Mouse (Mus musculus): ENCODE results near the gene Pate2. TPM values are rescaled to one million over a fixed set of nuclear protein-coding genes. Genes with fewer than 3 reads are reported as not detected.

Pate2 gene
- polyA plus RNA-seq, 1 experiment from 2014 or later, result 0.75 TPM

DNA sequence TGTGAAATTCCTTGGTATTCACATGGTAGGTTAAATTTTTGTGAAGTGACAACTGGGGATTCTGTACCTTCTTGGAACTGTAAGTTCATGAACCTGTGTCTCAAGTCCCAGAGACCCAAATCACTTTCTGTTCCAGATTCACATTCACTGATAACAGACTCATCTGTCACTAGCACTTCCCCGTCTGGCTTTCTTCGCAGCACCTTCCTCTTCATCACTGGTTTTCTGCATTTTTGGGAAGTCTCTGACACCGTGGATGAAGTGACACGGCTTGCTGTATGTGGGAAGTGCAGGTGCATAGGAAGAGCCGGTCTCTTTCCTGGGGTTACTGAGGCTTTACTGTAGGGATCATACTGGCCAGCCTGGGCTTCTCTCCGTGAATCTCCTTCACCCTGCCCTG is 8.5 kb upstream of the Pate2 start:
- ATAC-seq (replicated peaks; ENCODE audit: low FRiP score) (no peak), DNase-seq (ENCODE audit: low spot score) (no peak)
- Histone ChIP-seq H3K4me1 (replicated peaks; ENCODE audit: control insufficient read depth, insufficient read depth, low read length) (no peaks in the 10 kb centered on the region; the same call in 1 of the 2 replicates), H3K9me3 (ENCODE audit: control insufficient read depth, low read length) (no peaks in the 10 kb centered on the region), H3K27me3 (ENCODE audit: control insufficient read depth, insufficient read depth, low read length) (peaks cover 4% of the 10 kb centered on the region; the same call in 1 of the 2 replicates), H3K4me2 (ENCODE audit: low read depth, low read length, severe bottlenecking) (no peak overlapping the region), H3K9ac (ENCODE audit: low read length) (no peak overlapping the region), H3K4me3 (ENCODE audit: low read depth, low read length) (no peak overlapping the region), H3K27ac (ENCODE audit: low read depth, low read length) (no peak overlapping the region), H3K36me3 (ENCODE audit: control insufficient read depth, insufficient read depth, low read length) (peaks cover 10% of the 10 kb centered on the region; the same call in 1 of the 2 replicates)
- 90% methylated on average over 6 of the region's 6 CpGs for WGBS

DNA sequence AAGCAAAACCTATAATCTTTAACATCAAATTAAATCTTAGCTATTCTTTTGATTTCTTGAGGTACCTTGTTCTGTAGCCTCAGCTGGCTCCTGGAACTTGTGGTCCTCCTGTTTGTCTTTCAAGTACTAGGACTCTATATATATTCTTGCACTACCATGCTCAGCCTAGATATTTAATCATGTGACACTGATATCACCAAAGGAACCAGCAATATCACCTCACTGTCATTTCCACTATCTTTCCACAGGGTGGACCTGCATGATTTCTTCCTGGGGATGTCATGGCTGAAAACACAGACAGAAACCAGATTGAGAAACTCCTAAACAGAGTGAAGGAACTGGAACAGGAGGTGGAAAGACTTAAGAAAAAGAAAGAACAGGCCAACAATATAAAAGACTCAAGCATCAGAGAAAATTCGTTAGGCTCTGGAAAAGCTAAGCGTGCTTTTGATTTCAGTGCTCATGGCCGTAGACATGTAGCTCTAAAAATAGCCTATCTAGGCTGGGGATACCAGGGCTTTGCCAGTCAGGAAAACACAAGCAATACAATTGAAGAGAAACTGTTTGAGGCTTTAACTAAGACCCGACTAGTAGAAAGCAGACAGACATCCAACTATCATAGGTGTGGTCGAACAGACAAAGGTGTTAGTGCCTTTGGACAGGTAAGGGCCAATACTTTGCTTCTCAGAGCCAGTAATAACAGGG is 5.4 kb upstream of the Pate2 start:
- Histone ChIP-seq H3K9ac (ENCODE audit: low read length) (no peak overlapping the region), H3K4me1 (replicated peaks; ENCODE audit: control insufficient read depth, insufficient read depth, low read length) (no peaks in the 10 kb centered on the region), H3K27ac (ENCODE audit: low read depth, low read length) (no peak overlapping the region), H3K36me3 (ENCODE audit: control insufficient read depth, insufficient read depth, low read length) (peaks cover 10% of the 10 kb centered on the region; the same call in 1 of the 2 replicates), H3K4me3 (ENCODE audit: low read depth, low read length) (no peak overlapping the region), H3K9me3 (ENCODE audit: control insufficient read depth, low read length) (no peaks in the 10 kb centered on the region), H3K27me3 (ENCODE audit: control insufficient read depth, insufficient read depth, low read length) (no peaks in the 10 kb centered on the region), H3K4me2 (ENCODE audit: low read depth, low read length, severe bottlenecking) (no peak overlapping the region)
- ATAC-seq (replicated peaks; ENCODE audit: low FRiP score) (no peak), DNase-seq (ENCODE audit: low spot score) (no peak)
- 90% methylated on average over 5 of the region's 5 CpGs for WGBS

DNA sequence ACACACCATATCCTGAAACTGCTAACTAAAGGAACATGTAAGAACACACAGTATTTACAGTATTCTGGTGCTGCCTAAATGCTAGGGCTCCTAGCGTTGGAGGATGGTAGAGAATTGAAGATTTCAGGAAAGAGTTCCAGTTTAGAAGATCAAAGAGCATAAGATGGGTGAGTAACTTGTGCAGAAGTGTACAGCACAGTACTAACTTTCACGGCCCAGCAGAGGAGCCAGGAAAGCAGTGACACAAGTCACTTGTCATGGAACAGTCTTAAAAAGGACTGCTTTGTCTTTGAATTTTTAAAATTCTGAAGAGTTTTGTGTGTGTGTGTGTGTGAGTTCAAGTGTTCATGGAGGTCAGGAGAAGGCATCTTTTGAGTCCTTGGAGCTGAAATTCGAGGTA is 2.1 kb upstream of the Pate2 start:
- H3K27me3 ChIP-seq (ENCODE audit: control insufficient read depth, insufficient read depth, low read length), result no peaks in the 10 kb centered on the region
- no peak for DNase-seq (ENCODE audit: low spot score)
- whole genome bisulfite sequencing, result 87% methylated on average over 3 of the region's 3 CpGs

DNA sequence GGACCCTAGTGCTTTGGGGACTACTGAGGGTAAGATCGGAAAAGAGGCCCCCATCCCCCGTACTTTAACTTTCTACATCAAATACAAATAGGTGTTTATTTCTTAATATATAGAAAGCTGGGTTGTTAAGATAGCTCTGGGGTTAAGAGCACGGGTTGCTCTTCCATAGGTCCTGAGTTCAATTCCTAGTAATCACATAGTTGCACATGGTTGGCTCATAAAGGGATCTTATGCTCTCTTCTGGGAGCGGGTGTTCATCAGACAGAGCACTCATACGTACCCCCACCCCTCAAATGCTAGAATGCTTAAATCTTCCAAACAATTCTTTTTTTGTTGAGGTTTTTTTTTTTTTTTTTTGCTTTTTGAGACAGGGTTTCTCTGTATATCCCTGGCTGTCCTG is 579 bp downstream of the Pate2 start:
- H3K9ac ChIP-seq (ENCODE audit: low read length), result peak overlapping the region; percentile 92
- peaks cover 3% of the 10 kb centered on the region; the same call in 1 of the 2 replicates for H3K36me3 ChIP-seq (ENCODE audit: control insufficient read depth, insufficient read depth, low read length)
- no peak overlapping the region for H3K27ac ChIP-seq (ENCODE audit: low read depth, low read length)
- WGBS, result 11% methylated on average over 5 of the region's 5 CpGs
- peak overlapping the region; percentile 57 for H3K4me2 ChIP-seq (ENCODE audit: low read depth, low read length, severe bottlenecking)
- DNase-seq (ENCODE audit: low spot score), result no peak
- 0 out of 2 replicates have a peak, but pooled peaks cover 4% of the 10 kb centered on the region for H3K27me3 ChIP-seq (ENCODE audit: control insufficient read depth, insufficient read depth, low read length)
- peak overlapping the region; percentile 75 for H3K4me3 ChIP-seq (ENCODE audit: low read depth, low read length)
- ATAC-seq (replicated peaks; ENCODE audit: low FRiP score), result peak; percentile 3; the same call in 1 of the 2 replicates
- no peaks in the 10 kb centered on the region; the same call in 1 of the 2 replicates for H3K4me1 ChIP-seq (replicated peaks; ENCODE audit: control insufficient read depth, insufficient read depth, low read length)
- H3K9me3 ChIP-seq (ENCODE audit: control insufficient read depth, low read length), result no peaks in the 10 kb centered on the region

More for the DNA sequence above, 2.1 kb upstream of the Pate2 start:
- Histone ChIP-seq H3K9me3 (ENCODE audit: control insufficient read depth, low read length) (no peaks in the 10 kb centered on the region), H3K36me3 (ENCODE audit: control insufficient read depth, insufficient read depth, low read length) (peaks cover 3% of the 10 kb centered on the region; the same call in 1 of the 2 replicates), H3K9ac (ENCODE audit: low read length) (no peak overlapping the region), H3K4me3 (ENCODE audit: low read depth, low read length) (no peak overlapping the region), H3K27ac (ENCODE audit: low read depth, low read length) (no peak overlapping the region), H3K4me2 (ENCODE audit: low read depth, low read length, severe bottlenecking) (no peak overlapping the region), H3K4me1 (replicated peaks; ENCODE audit: control insufficient read depth, insufficient read depth, low read length) (no peaks in the 10 kb centered on the region)
- ATAC-seq (replicated peaks; ENCODE audit: low FRiP score), result no peak

DNA sequence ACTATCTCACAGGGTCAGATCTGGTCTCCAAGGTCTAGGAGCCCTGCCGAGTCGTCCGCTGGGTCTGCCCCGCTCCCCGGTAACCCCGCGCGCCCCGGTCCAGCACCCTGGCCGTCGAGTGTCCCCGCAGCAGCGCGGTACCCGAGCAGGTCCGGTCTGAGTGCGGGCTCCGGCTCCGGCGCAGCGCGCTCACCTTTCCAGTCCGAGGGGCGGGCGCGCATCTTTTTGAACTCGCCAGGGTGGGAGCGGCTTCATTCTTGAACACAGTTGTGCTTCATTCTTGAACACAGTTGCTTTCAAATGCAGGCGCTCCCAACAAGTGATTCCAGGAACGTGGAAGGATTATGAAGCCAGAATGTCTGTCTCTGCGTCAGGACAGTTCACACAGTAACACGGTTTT is 4.3 kb downstream of the Pate2 start:
- ATAC-seq (replicated peaks; ENCODE audit: low FRiP score) (no peak), DNase-seq (ENCODE audit: low spot score) (peak; percentile 64)
- Histone ChIP-seq H3K27me3 (ENCODE audit: control insufficient read depth, insufficient read depth, low read length) (0 out of 2 replicates have a peak, but pooled peaks cover 4% of the 10 kb centered on the region), H3K27ac (ENCODE audit: low read depth, low read length) (no peak overlapping the region), H3K9ac (ENCODE audit: low read length) (peak overlapping the region; percentile 37; the same call in 1 of the 2 replicates), H3K4me2 (ENCODE audit: low read depth, low read length, severe bottlenecking) (peak overlapping the region; percentile 48), H3K4me1 (replicated peaks; ENCODE audit: control insufficient read depth, insufficient read depth, low read length) (no peaks in the 10 kb centered on the region; the same call in 1 of the 2 replicates), H3K36me3 (ENCODE audit: control insufficient read depth, insufficient read depth, low read length) (no peaks in the 10 kb centered on the region), H3K4me3 (ENCODE audit: low read depth, low read length) (peak overlapping the region; percentile 21), H3K9me3 (ENCODE audit: control insufficient read depth, low read length) (no peaks in the 10 kb centered on the region)
- WGBS, result 3% methylated on average over 32 of the region's 32 CpGs

DNA sequence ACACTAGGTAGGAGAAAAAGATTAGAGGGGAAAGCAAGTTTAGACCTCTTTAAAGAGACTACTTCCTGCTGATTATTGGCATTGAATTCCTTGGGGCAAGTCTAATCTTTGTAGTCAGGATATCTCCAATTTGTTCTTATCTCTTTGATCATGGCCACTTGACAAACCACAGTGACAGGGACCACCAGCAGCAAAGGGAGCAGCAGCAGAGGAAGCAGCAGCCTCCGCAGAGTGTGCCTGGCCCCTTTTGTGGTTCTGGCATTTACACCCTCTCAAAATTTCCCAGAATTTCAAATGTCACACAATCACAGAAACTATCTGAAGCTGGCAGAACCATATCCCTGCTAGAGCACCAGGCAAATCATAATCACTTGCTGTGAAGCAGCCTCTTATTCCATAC is 17.6 kb downstream of the Pate2 start:
- no peak overlapping the region for H3K4me2 ChIP-seq (ENCODE audit: low read depth, low read length, severe bottlenecking)
- no peaks in the 10 kb centered on the region for H3K9me3 ChIP-seq (ENCODE audit: control insufficient read depth, low read length)
- DNase-seq (ENCODE audit: low spot score) (no peak), ATAC-seq (replicated peaks; ENCODE audit: low FRiP score) (no peak)
- 60% methylated on average over 1 of the region's 1 CpGs for WGBS
- no peaks in the 10 kb centered on the region for H3K36me3 ChIP-seq (ENCODE audit: control insufficient read depth, insufficient read depth, low read length)
- H3K9ac ChIP-seq (ENCODE audit: low read length), result no peak overlapping the region
- H3K4me1 ChIP-seq (replicated peaks; ENCODE audit: control insufficient read depth, insufficient read depth, low read length), result no peaks in the 10 kb centered on the region
- no peak overlapping the region for H3K27ac ChIP-seq (ENCODE audit: low read depth, low read length)
- no peaks in the 10 kb centered on the region for H3K27me3 ChIP-seq (ENCODE audit: control insufficient read depth, insufficient read depth, low read length)
- no peak overlapping the region for H3K4me3 ChIP-seq (ENCODE audit: low read depth, low read length)

DNA sequence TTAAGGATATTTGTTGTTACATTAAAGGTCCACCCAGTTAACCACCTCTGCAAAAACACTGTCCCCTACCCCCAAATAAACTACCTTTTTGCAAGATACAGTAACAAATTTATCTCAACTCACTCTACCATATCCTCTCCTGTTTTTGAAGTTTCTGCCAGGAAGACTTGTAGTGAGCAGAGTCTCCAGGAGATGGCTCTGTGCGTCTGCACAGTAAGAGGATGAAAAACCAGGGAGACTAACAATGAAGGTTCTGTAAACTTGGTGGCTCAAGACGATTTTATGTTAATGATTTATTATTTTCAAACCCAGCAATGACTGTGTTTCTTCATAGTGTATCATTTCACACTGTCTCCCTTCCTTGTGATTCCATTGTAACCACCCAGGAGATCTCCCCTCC is 22.8 kb downstream of the Pate2 start:
- Histone ChIP-seq H3K9me3 (ENCODE audit: control insufficient read depth, low read length) (no peaks in the 10 kb centered on the region), H3K9ac (ENCODE audit: low read length) (no peak overlapping the region), H3K4me1 (replicated peaks; ENCODE audit: control insufficient read depth, insufficient read depth, low read length) (no peaks in the 10 kb centered on the region), H3K27me3 (ENCODE audit: control insufficient read depth, insufficient read depth, low read length) (no peaks in the 10 kb centered on the region), H3K4me2 (ENCODE audit: low read depth, low read length, severe bottlenecking) (no peak overlapping the region), H3K36me3 (ENCODE audit: control insufficient read depth, insufficient read depth, low read length) (no peaks in the 10 kb centered on the region), H3K4me3 (ENCODE audit: low read depth, low read length) (no peak overlapping the region), H3K27ac (ENCODE audit: low read depth, low read length) (no peak overlapping the region)
- ATAC-seq (replicated peaks; ENCODE audit: low FRiP score) (no peak), DNase-seq (ENCODE audit: low spot score) (no peak)
- WGBS, result 17% methylated on average over 2 of the region's 2 CpGs

DNA sequence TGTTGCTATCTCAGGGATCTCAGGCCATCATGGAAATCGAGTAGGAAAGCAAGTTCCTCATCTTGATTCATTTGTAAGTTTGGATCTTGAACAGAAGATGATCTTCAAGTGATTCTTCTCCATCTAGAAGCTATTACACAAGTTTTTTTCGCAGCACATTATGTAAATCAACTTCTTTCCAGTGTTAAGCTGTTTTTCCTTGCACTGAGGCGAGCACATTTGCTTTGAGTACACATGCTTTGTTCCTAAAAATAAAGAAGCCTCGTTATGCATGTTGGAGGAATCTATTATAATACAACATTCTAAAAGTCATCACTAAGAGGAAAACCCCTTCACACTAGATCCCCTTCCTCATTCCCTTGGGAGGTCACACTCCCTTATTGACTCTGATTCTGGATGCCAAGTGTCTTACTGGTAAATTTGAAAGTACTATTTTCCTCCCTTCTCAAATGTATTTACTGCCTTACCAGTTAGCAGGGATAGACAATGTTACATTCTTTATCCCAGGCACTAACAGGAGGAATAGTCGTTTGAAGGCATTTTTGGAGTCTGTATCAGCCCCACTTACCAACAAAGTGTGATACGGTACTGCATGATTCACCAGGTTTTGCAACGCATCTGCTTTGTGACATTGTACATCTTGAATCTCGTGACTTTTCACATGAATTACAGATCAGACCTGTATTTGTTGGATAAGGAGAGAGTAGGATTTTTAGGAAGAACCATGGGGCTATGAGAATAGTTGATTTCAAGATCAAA is 37.7 kb downstream of the Pate2 start:
- no peak for ATAC-seq (replicated peaks; ENCODE audit: low FRiP score)
- no peak overlapping the region for H3K4me3 ChIP-seq (ENCODE audit: low read depth, low read length)
- no peak for DNase-seq (ENCODE audit: low spot score)

More for the DNA sequence above, 37.7 kb downstream of the Pate2 start:
- Histone ChIP-seq H3K4me1 (replicated peaks; ENCODE audit: control insufficient read depth, insufficient read depth, low read length) (no peaks in the 10 kb centered on the region), H3K36me3 (ENCODE audit: control insufficient read depth, insufficient read depth, low read length) (no peaks in the 10 kb centered on the region), H3K27ac (ENCODE audit: low read depth, low read length) (no peak overlapping the region), H3K27me3 (ENCODE audit: control insufficient read depth, insufficient read depth, low read length) (no peaks in the 10 kb centered on the region), H3K9me3 (ENCODE audit: control insufficient read depth, low read length) (no peaks in the 10 kb centered on the region), H3K4me2 (ENCODE audit: low read depth, low read length, severe bottlenecking) (no peak overlapping the region), H3K9ac (ENCODE audit: low read length) (no peak overlapping the region)
- WGBS, result 63% methylated on average over 8 of the region's 8 CpGs

Measured in forebrain, embryonic 11.5 days (tissue).